10 mouse cellular contexts compared by ENCODE assay signal in genomic region chr9:37349050-37349449, GRCm38 (mm10). TPM values are rescaled to one million over a fixed set of nuclear protein-coding genes. Genes with fewer than 3 reads are reported as not detected.
A peak's percentile ranks its signal among the peaks of the same experiment; 100 is the strongest.
DNase-seq lines count a peak whose midpoint lies in the region; ATAC-seq and TF ChIP-seq lines count a peak whose summit lies in the region.
"Had no signal": no experiment of that assay in that cellular context is flagged by ENCODE, and none has a peak within 500 bp of the region (broad histone marks: within the 10 kb centered on the region; RNA-seq: fewer than 3 reads in every experiment).

No protein-coding gene starts in this region.

- TF ChIP-seq EP300 in liver, embryonic 14.5 days (IDR thresholded peaks at IDR 0.05; ENCODE audit: low read depth), result no peak

- WGBS in forebrain, embryonic 13.5 days, result 95% methylated on average over 3 of the region's 3 CpGs
- WGBS in liver, embryonic 14.5 days (ENCODE audit: insufficient replicate concordance), result 86% methylated on average over 3 of the region's 3 CpGs

- no peaks in the 10 kb centered on the region for H3K27me3 ChIP-seq in C2C12 (ENCODE audit: control insufficient read depth, insufficient read depth, insufficient read length)
- no peaks in the 10 kb centered on the region for H3K27me3 ChIP-seq in forebrain, embryonic 13.5 days
- no peaks in the 10 kb centered on the region for H3K27me3 ChIP-seq in liver, embryonic 14.5 days (ENCODE audit: control insufficient read depth, insufficient read depth, low read length)

- H3K4me1 ChIP-seq in forebrain, embryonic 13.5 days, result peaks cover 14% of the 10 kb centered on the region
- peaks cover 7% of the 10 kb centered on the region in 2 experiments for H3K4me1 ChIP-seq in liver, embryonic 14.5 days (replicated peaks; ENCODE audit: control insufficient read depth in 2 of 2, insufficient read depth in 2 of 2, low read length in 1 of 2)

- TF ChIP-seq CTCF in gastrocnemius, adult 2 months (IDR thresholded peaks at IDR 0.05), result no peak
- TF ChIP-seq CTCF in C2C12 (IDR thresholded peaks at IDR 0.05; ENCODE audit: control insufficient read depth, insufficient read depth, insufficient read length), result no peak
- TF ChIP-seq CTCF in liver, embryonic 14.5 days (IDR thresholded peaks at IDR 0.05; ENCODE audit: low read depth), result no peak

- no peaks in the 10 kb centered on the region for H3K9me3 ChIP-seq in forebrain, embryonic 13.5 days (replicated peaks)
- H3K9me3 ChIP-seq in liver, embryonic 14.5 days (ENCODE audit: control insufficient read depth, low read length), result no peaks in the 10 kb centered on the region

- no peaks in the 10 kb centered on the region for H3K36me3 ChIP-seq in C2C12 (ENCODE audit: control insufficient read depth, insufficient read depth)
- H3K36me3 ChIP-seq in forebrain, embryonic 13.5 days (ENCODE audit: poor library complexity, severe bottlenecking), result 0 out of 2 replicates have a peak, but pooled peaks cover 3% of the 10 kb centered on the region
- no peaks in the 10 kb centered on the region for H3K36me3 ChIP-seq in liver, embryonic 14.5 days (replicated peaks; ENCODE audit: control insufficient read depth, insufficient read depth, low read depth)

- peak overlapping the region; percentile 87 for H3K9ac ChIP-seq in forebrain, embryonic 13.5 days
- peak overlapping the region; percentile 92 for H3K9ac ChIP-seq in liver, embryonic 14.5 days (replicated peaks)

- peak overlapping the region; percentile 70 for H3K4me2 ChIP-seq in forebrain, embryonic 13.5 days
- peak overlapping the region; percentile 93 for H3K4me2 ChIP-seq in liver, embryonic 14.5 days (ENCODE audit: low read depth)

- DNase-seq in gastrocnemius, adult 2 months, result no peak
- DNase-seq in gastrocnemius, postnatal 4 days (ENCODE audit: low spot score in 2 of 2), result no peak
- no peak for DNase-seq in liver, embryonic 14.5 days (ENCODE audit: low read depth in 3 of 3, low spot score in 3 of 3)
- DNase-seq in layer of hippocampus, adult 9-10 months (ENCODE audit: low spot score), result no peak
- DNase-seq in right cerebral cortex, postnatal 14 days, result no peak
- DNase-seq in urinary bladder, postnatal 14 days (ENCODE audit: low spot score), result no peak
- DNase-seq: lung, adult 2 months had no signal

- peak overlapping the region; percentile 91 for H3K27ac ChIP-seq in gastrocnemius, adult 2 months
- peak overlapping the region; percentile 88 for H3K27ac ChIP-seq in forebrain, embryonic 13.5 days
- no peak overlapping the region; the same call in 1 of the 2 replicates for H3K27ac ChIP-seq in liver, embryonic 14.5 days

- H3K4me3 ChIP-seq in gastrocnemius, adult 2 months, result peak overlapping the region; percentile 91
- peak overlapping the region; percentile 51 for H3K4me3 ChIP-seq in C2C12 (ENCODE audit: insufficient read depth, poor library complexity, severe bottlenecking)
- peak overlapping the region; percentile 77 for H3K4me3 ChIP-seq in forebrain, embryonic 13.5 days
- H3K4me3 ChIP-seq in liver, embryonic 14.5 days (ENCODE audit: insufficient read depth in 1 of 2, low read depth in 2 of 2, low read length in 2 of 2), result peak overlapping the region; percentile 88 to 89

- H3K79me2 ChIP-seq in C2C12 (ENCODE audit: control insufficient read depth, insufficient read depth), result no peaks in the 10 kb centered on the region

- no peaks in the 10 kb centered on the region for H3K79me3 ChIP-seq in C2C12 (ENCODE audit: low read depth)

- no peak overlapping the region for H3ac ChIP-seq in C2C12 (ENCODE audit: control insufficient read depth, insufficient read length, low read depth)

- no peak for ATAC-seq in forebrain, embryonic 13.5 days
- ATAC-seq in liver, embryonic 14.5 days (ENCODE audit: insufficient read depth), result no peak

- intact Hi-C loops in gastrocnemius, adult 2 months (cut with DNase I), result no loop called here

TF ChIP-seq in C2C12, 6 proteins besides CTCF, POLR2A, EP300 and RAD21:
- no peak for TF ChIP-seq USF1 (IDR thresholded peaks at IDR 0.05; ENCODE audit: low read depth)
- no peak for TF ChIP-seq MYOD1 (IDR thresholded peaks at IDR 0.05; ENCODE audit: control insufficient read depth, insufficient read length, low read depth)
- TF ChIP-seq MAX (IDR thresholded peaks at IDR 0.05), result no peak

RNA-seq across cellular contexts. Expression of gene Ccdc15, which starts 0.8 kb away (rescaled TPM):
- 1 to 10 TPM; 1.7 to 1.8 TPM for total RNA-seq in gastrocnemius, adult 2 months (2021)
- total RNA-seq in gastrocnemius, postnatal 4 days (2021), result 1 to 10 TPM; 3.7 to 4.2 TPM
- polyA plus RNA-seq in C2C12 (2012; fragmentation: generic; extraction: Trizol), result 0.56 TPM
- 9.5 and 12.6 TPM in 2 replicates for polyA plus RNA-seq in forebrain, embryonic 13.5 days (2015; fragmentation: Nextera tagmentation; extraction: Ambion mirVana)
- polyA plus RNA-seq in liver, embryonic 14.5 days (2012; rRNA removed), result 1.1 and 1.5 TPM in 2 replicates
- polyA plus RNA-seq in liver, embryonic 14.5 days (2014; fragmentation: Nextera tagmentation; extraction: Ambion mirVana), result 3.0 and 3.6 TPM in 2 replicates

RNA-seq across cellular contexts. Expression of gene Hepacam, which starts 18.1 kb away (rescaled TPM):
- total RNA-seq in gastrocnemius, adult 2 months (2021), result under 1 TPM in 1 of 2 experiments, not detected in 1; 0.20 TPM
- total RNA-seq in gastrocnemius, postnatal 4 days (2021), result under 1 TPM; 0.41 to 0.59 TPM
- polyA plus RNA-seq in C2C12 (2012; fragmentation: generic; extraction: Trizol), result 0.01 TPM
- 0.44 and 0.49 TPM in 2 replicates for polyA plus RNA-seq in forebrain, embryonic 13.5 days (2015; fragmentation: Nextera tagmentation; extraction: Ambion mirVana)
- polyA plus RNA-seq in liver, embryonic 14.5 days (2012; rRNA removed), result not detected in 2 replicates
- polyA plus RNA-seq in liver, embryonic 14.5 days (2014; fragmentation: Nextera tagmentation; extraction: Ambion mirVana), result not detected in 2 replicates
- total RNA-seq: common myeloid progenitor, adult 5-6 weeks had no signal

RNA-seq across cellular contexts. Expression of gene Robo4, which starts 52.6 kb away (rescaled TPM):
- total RNA-seq in gastrocnemius, adult 2 months (2021), result 10 to 100 TPM in 1 of 2 experiments, 1 to 10 TPM in 1; 8.6 to 10.6 TPM
- 10 to 100 TPM; 23.6 to 27.2 TPM for total RNA-seq in gastrocnemius, postnatal 4 days (2021)
- not detected for polyA plus RNA-seq in C2C12 (2012; fragmentation: generic; extraction: Trizol)
- polyA plus RNA-seq in forebrain, embryonic 13.5 days (2015; fragmentation: Nextera tagmentation; extraction: Ambion mirVana), result 3.1 and 4.2 TPM in 2 replicates
- polyA plus RNA-seq in liver, embryonic 14.5 days (2012; rRNA removed), result 1.4 TPM in 2 replicates
- polyA plus RNA-seq in liver, embryonic 14.5 days (2014; fragmentation: Nextera tagmentation; extraction: Ambion mirVana), result 1.6 and 1.8 TPM in 2 replicates
